Mouse (Mus musculus) left cerebral cortex, adult 18-20 months (tissue): ENCODE measurements around the gene Rhot2. TPM values are rescaled to one million over a fixed set of nuclear protein-coding genes. Genes with fewer than 3 reads are reported as not detected.

Experiments
- DNase-seq, 2 experiments: peaks; one replicate each; pipeline ENCODE4 v3.0.0; 2021 to 2022; ENCODE audit warnings: low spot score in 2 of 2, mixed read lengths in 1 of 2
- microRNA-seq, 2 experiments: library from miRNA; unstranded; fragments of <30 nt; microRNA quantifications; one replicate each; pipeline ENCODE4 v1.2.0; 2021
- total RNA-seq, 2 experiments: library from RNA; stranded (reverse); gene quantifications; 2 replicates each; pipeline ENCODE4 v1.2.3; 2021

The Rhot2 gene
- total RNA-seq, 2 experiments from 2014 or later: 89.5 to 92.8 TPM

DNA sequence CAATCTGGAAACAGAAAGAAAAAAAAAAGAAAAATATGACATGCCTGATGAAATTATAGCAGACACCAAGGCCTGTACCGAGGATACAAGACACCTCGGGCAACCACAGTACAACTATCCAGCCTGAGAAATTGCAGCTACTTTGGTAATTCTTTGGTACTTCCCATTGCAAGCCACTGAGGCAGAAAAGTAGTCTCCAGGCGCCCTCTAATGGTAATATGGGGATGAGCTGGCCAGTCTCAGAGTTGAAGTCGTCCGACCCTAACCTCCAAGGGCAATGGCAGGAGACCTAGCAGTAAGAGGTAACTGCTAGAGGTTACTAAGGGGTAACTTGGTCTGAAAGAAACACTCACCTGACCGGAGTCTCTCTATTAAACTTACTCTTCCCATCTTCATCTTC, 43.6 kb downstream of the Rhot2 start:
- DNase-seq: peak; percentile 65 to 70

DNA sequence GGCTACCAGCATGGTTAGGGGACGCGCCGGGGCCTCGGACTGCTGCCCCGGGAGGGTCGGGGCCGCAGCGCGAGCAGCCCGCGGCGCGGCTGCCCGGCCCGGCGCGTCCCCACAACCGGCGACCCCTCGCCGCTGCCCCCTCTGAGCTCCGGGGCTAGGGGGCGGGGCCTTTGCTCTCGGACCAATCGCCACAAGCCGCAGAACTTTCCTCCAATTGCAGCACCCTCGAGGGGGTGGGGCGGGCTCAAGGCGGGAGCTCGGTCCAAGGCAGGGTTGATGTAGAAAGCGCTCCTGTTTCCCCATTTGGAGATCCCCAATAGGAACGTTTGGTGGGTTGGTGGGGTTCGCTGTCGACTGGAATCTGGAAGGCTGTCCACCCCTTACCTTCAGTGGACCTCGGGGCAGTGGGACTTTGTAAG, 47.7 kb downstream of the Rhot2 start, which contains the start of gene Metrn:
Gene Metrn (minus strand): TSS at position 186 of the 419 bp plus-strand sequence.
- peak; percentile 69 to 75 for DNase-seq

DNA sequence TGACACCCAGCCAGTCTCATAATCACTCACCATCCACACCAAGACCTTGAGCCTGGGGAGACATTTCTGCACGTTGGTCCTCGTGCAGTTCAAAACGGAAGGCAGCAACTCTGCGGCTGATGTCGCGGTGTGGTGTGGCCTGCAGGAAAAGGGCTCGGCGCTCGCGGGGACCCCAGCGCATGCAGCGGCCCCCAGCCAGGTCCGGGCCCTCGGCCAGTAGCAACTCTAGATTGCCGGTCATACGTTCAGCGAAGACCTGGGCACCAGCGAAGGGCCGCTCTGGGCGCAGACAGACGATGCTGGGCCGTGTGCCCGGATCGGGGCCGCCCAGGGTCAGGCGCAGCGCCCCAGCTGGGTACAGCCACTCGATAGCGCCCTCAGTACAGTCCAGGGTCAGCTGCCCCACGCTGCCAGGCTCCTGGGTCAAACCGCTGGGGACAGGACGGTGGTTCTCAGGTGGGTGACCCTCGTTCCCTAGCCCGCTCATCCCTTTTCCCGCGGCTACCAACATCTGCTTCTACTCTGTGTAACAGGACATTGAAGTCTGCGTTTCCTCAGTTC, 48.4 kb downstream of the Rhot2 start:
- no peak for DNase-seq

DNA sequence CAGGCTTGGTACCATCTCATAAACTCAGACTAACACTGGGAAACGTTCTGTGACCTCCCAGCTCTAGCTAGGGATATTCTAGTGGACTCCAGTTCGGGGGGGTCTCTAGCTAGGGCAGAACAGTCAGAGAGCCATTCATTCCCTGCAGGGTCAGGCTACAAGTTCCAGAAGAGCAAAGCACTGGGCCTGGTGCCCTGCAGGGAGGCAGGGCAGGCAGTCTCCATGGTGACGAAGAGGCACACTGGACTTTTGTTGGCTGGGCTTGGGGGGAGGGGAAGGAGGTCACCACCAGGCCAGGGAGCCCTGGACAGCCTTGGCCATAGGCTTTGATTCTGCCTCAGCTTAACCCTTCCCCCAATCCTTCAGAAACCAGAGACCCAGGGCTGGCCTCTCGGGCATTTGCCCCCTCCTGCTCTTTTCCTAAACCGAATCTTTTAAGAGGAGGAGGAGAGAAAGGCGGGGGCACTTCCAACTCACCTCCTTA, 49.0 kb downstream of the Rhot2 start, which contains the start of gene AC134908.4:
Gene AC134908.4 (minus strand): TSS at position 51 of the 484 bp plus-strand sequence.
- DNase-seq: peak in 1 of 2 experiments; percentile 49

DNA sequence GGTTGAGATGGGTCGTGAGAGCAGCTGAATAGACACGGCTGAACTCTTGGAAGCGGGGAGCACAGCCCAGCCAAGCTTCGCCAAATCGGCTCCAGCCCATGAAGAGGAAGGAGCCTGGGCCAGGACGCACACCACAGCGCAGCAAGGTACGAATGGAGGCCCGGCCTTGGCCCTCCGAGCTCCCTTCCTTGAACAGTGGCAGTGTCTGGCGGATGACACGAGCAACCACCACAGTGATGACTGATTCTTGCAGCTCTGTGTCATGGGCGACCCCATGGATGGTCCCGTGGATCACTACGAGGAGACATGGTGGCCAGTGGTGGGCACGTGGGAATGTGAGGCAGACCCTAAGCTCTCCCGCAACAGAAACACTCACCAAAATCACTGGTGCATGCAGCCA, 49.7 kb downstream of the Rhot2 start:
- DNase-seq: no peak

DNA sequence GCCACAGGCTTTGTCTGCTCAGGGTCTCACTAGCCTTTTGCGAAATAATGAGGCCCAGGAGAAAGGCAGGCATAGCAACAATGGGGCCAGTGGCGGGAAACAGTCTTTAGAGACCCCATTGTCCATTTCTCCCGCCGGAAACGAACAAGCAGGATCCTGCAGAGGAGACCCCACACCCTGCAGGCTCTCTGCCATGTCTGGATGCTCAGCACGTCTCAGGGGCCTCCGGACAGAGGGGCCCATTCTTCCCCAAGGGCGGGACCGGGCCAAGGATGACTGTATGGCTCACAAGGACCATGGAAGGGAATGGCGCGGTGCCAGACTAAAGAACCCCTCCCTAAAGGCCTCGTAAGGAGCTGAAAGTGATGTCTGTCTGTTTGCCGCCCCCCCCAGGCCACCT, 50.5 kb downstream of the Rhot2 start:
- no peak for DNase-seq

DNA sequence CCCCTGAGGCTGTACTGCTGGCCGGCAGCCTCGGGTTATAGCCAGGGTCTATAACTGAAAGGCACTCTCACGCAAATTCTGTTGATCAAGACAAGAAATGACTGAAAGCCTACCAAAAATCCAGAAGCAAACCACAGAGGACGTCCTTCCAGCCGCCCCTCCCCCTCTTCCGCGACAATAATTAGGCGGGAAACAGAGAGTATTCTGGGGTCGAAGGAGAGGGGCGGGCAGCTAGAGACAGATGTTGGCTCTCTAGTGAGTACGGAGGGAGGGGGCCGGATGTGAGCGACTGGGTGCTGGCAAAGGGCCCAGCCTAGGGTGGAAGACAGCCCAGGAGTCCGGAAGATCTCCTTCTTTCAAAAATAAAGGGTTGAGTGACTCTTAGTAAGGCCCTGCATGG, 52.0 kb downstream of the Rhot2 start, which contains the start of gene Fam173a:
Gene Fam173a (minus strand): TSS at position 287 of the 400 bp plus-strand sequence.
- peak in 1 of 2 experiments; percentile 55 for DNase-seq

DNA sequence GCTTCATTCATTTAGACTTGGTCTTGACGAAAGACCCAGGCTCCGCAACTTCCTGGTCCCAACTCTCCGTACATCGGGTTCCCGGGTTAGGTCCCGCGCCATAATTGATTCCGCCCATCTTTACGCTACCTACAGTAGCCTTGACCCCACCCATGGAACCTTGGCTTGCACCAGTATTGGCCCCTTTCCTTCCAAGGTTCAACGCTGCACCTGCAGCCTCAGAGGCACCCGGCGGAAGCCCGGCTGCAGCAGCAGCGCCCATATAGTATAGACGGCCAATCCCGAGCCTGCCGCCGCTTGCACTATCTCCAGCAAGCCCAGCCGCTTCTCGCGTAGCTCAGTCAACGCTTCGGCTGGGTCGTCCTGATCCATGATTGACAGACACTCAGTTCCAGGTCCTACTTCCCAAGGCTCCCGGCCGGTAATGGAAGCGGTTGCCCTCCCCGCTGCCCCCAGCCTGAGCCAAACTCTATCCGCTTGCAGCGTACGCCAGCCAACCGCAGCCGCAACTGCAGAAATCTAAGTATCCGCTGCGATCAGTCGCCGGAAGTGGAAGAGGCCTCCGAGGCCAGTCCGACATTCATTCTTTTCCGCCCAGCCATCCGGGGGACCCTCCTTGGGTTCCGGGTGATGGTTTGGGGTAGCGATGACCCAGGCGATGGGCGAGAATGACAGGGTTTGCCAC, 52.7 kb downstream of the Rhot2 start:
- DNase-seq: peak; percentile 85 to 87

DNA sequence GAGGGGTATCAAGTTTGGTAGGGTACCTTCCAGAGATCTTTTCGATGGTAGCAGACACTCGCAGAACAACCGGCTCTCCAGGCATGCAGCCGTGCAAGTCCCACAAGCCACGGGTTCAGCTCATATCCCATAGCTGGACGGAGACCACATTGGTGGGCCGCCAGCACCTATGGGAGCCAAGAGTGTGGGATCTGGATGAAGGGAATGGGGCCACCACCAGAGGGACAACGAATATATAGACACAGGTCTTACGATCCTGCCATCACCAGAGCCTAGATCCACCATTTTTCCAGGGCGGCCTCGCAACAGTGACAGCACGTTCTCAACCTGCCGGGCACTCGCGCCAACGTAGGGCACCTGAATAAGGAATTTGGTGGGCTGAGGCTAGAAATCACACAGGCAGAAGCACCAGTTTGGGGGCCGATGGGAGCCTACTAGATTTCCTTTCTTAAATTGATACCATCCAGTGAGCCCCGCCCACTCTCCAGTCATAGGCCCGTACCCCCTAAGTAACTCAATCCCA, 53.3 kb downstream of the Rhot2 start:
- no peak for DNase-seq

Small RNAs within 50 kb of the gene (microRNA-seq; reads per million reads assigned to microRNA genes)
- gene Mir3082: 1.3 to 3.2 reads per million in 2 experiments

Other genes with a start within 250 kb of the Rhot2 start
- 100 to 1,000 TPM; 151 to 157 TPM for gene Gng13, start 127.7 kb downstream of the Rhot2 start, total RNA-seq
- gene Chtf18, start 117.4 kb downstream of the Rhot2 start, total RNA-seq: 1 to 10 TPM; 1.2 to 1.5 TPM
- gene Rpusd1, start 117.2 kb downstream of the Rhot2 start, total RNA-seq: 10 to 100 TPM; 60.9 to 64.4 TPM
- under 1 TPM; 0.44 to 0.75 TPM for gene Mslnl, start 108.8 kb downstream of the Rhot2 start, total RNA-seq
- gene Msln, start 90.5 kb downstream of the Rhot2 start, total RNA-seq: 1 to 10 TPM; 2.3 to 2.5 TPM
- 10 to 100 TPM; 31.3 to 37.1 TPM for gene Narfl, start 71.1 kb downstream of the Rhot2 start, total RNA-seq
- gene Haghl, start 59.2 kb downstream of the Rhot2 start, total RNA-seq: 100 to 1,000 TPM; 112 to 119 TPM
- gene Ccdc78, start 58.3 kb downstream of the Rhot2 start, total RNA-seq: under 1 TPM in 1 of 2 experiments, not detected in 1; 0.19 TPM
- gene Fam173a, start 52.0 kb downstream of the Rhot2 start, total RNA-seq: 10 to 100 TPM; 92.7 to 99.1 TPM
- 1 to 10 TPM in 1 of 2 experiments, not detected in 1; 1.4 TPM for gene AC134908.4, start 49.2 kb downstream of the Rhot2 start, total RNA-seq
- 10 to 100 TPM; 70.9 to 78.2 TPM for gene Metrn, start 47.7 kb downstream of the Rhot2 start, total RNA-seq
- gene Fbxl16, start 35.8 kb downstream of the Rhot2 start, total RNA-seq: 100 to 1,000 TPM; 588 to 680 TPM
- 10 to 100 TPM; 22.5 to 25.1 TPM for gene Wdr24, start 21.2 kb downstream of the Rhot2 start, total RNA-seq
- 10 to 100 TPM; 43.5 to 52.3 TPM for gene Jmjd8, start 16.0 kb downstream of the Rhot2 start, total RNA-seq
- gene Stub1, start 11.4 kb downstream of the Rhot2 start, total RNA-seq: 100 to 1,000 TPM; 178 to 180 TPM
- 10 to 100 TPM; 40.6 to 42.4 TPM for gene Rhbdl1, start 7.6 kb downstream of the Rhot2 start, total RNA-seq
- gene Gm20683, start 3.1 kb downstream of the Rhot2 start, total RNA-seq: 10 to 100 TPM; 20.7 to 23.7 TPM
- 10 to 100 TPM; 26.0 to 31.5 TPM for gene Wdr90, start 16.6 kb upstream of the Rhot2 start, total RNA-seq
- gene Mcrip2, start 23.9 kb upstream of the Rhot2 start, total RNA-seq: 10 to 100 TPM; 20.0 to 25.6 TPM
- gene Mettl26, start 30.2 kb upstream of the Rhot2 start, total RNA-seq: 10 to 100 TPM; 38.7 to 40.2 TPM
- gene Wfikkn1, start 36.0 kb upstream of the Rhot2 start, total RNA-seq: 1 to 10 TPM; 1.4 to 1.7 TPM
- 10 to 100 TPM; 41.2 TPM for gene Rab40c, start 74.9 kb upstream of the Rhot2 start, total RNA-seq
- 100 to 1,000 TPM; 103 to 113 TPM for gene Pigq, start 100.1 kb upstream of the Rhot2 start, total RNA-seq
- under 1 TPM; 0.54 to 0.98 TPM for gene Nhlrc4, start 100.1 kb upstream of the Rhot2 start, total RNA-seq
- under 1 TPM; 0.37 to 0.65 TPM for gene A930017K11Rik, start 107.7 kb upstream of the Rhot2 start, total RNA-seq
- gene Capn15, start 140.9 kb upstream of the Rhot2 start, total RNA-seq: 10 to 100 TPM; 50.6 to 51.4 TPM
- 10 to 100 TPM; 97.8 to 98.4 TPM for gene Rab11fip3, start 224.7 kb upstream of the Rhot2 start, total RNA-seq
- 10 to 100 TPM; 29.9 to 35.5 TPM for gene Decr2, start 245.5 kb upstream of the Rhot2 start, total RNA-seq